In the genomic region with DNA sequence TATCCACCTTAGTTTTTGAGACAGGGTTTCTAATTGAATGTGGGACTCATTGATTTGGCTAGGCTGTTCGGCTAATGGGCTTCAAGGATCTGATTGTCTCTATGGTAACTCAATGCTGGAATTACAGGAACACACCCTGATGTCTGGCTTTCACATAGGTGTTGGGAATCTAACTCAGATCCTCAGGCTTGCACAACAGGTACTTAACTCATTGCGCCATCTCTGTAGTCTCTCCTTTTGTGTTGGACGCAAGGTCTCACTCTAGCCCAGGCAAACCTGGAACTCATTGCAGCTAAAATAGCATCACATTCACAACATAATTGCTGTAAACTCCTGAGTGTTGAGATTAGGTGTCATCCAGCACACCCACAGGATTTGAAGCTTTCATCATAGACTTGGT, we compare ENCODE assay signal across 24 mouse cellular contexts.
"Had no signal": no experiment of that assay in that cellular context is flagged by ENCODE, and none has a peak within 500 bp of the region (broad histone marks: within the 10 kb centered on the region; RNA-seq: fewer than 3 reads in every experiment).

No protein-coding gene starts in this region.

- H3K4me2 ChIP-seq: forebrain, embryonic 15.5 days; heart, embryonic 12.5 days; hindbrain, embryonic 12.5 days; hindbrain, embryonic 14.5 days; intestine, embryonic 15.5 days had no signal

- H3K27me3 ChIP-seq: forebrain, embryonic 15.5 days; heart, embryonic 12.5 days; hindbrain, embryonic 12.5 days; intestine, embryonic 15.5 days had no signal

- ATAC-seq: forebrain, embryonic 15.5 days; forebrain, postnatal 0 days; hindbrain, embryonic 16.5 days; inflammation-experienced regulatory T-cells, adult 6 months; intestine, embryonic 15.5 days; intestine, postnatal 0 days had no signal

- H3K9me3 ChIP-seq: forebrain, embryonic 15.5 days; heart, embryonic 10.5 days; heart, embryonic 12.5 days; hindbrain, embryonic 10.5 days; hindbrain, embryonic 12.5 days; intestine, embryonic 15.5 days had no signal

- H3K27ac ChIP-seq: forebrain, embryonic 15.5 days; heart, embryonic 10.5 days; hindbrain, embryonic 10.5 days; hindbrain, embryonic 12.5 days; hindbrain, embryonic 14.5 days; intestine, embryonic 15.5 days; layer of hippocampus, adult 2 months; left cerebral cortex, adult 2 months had no signal

- H3K4me1 ChIP-seq: forebrain, embryonic 15.5 days; heart, embryonic 10.5 days; hindbrain, embryonic 10.5 days; hindbrain, embryonic 12.5 days had no signal

- DNase-seq: forebrain, postnatal 0 days; gastrocnemius, postnatal 14 days; gastrocnemius, postnatal 36 days; heart, adult 18-20 months; heart, postnatal 10 days; heart, postnatal 4 days; kidney, adult 18-20 months; kidney, adult 8-10 months; kidney, postnatal 10 days; kidney, postnatal 25 days; kidney, postnatal 4 days; left cerebral cortex, postnatal 4 days had no signal

- H3K9ac ChIP-seq: forebrain, embryonic 15.5 days; forebrain, postnatal 0 days; heart, embryonic 12.5 days; hindbrain, embryonic 12.5 days; hindbrain, embryonic 14.5 days; intestine, embryonic 15.5 days had no signal

- H3K4me3 ChIP-seq: forebrain, embryonic 15.5 days; heart, embryonic 10.5 days; heart, embryonic 12.5 days; hindbrain, embryonic 10.5 days; hindbrain, embryonic 12.5 days; intestine, embryonic 15.5 days; layer of hippocampus, adult 2 months; left cerebral cortex, adult 2 months had no signal
